ENCODE assay signal across 11 mouse cellular contexts in the genomic region with DNA sequence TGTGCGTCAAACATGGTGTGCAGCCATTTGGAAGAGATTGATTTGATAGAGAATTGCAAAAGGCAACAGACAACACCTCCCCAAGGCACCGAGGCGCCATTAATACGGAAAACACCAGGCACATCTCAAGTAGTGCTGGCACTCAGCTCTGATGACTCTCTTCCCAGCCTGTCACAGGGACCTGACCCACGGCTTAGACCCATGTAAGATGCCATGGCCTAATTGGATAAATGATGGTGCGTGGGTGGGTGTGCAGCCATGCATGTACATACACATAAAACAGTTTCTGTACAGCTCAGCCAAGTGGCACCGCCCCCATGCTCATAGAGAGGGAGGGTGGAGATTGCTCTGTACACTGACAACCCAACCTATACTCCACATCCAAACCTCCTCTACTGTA.
DNase-seq lines count a peak whose midpoint lies in the region; ATAC-seq lines count a peak whose summit lies in the region.
"Had no signal": no experiment of that assay in that cellular context is flagged by ENCODE, and none has a peak within 500 bp of the region (broad histone marks: within the 10 kb centered on the region; RNA-seq: fewer than 3 reads in every experiment).

No protein-coding gene starts in this region.

- H3K36me3 ChIP-seq in forebrain, embryonic 15.5 days, result no peaks in the 10 kb centered on the region
- no peaks in the 10 kb centered on the region for H3K36me3 ChIP-seq in midbrain, embryonic 14.5 days (ENCODE audit: control insufficient read depth, insufficient read depth, low read length)

- no peak overlapping the region for H3K27ac ChIP-seq in forebrain, embryonic 15.5 days (replicated peaks)
- H3K27ac ChIP-seq in midbrain, embryonic 14.5 days (replicated peaks; ENCODE audit: low read depth, low read length), result no peak overlapping the region
- H3K27ac ChIP-seq: heart, adult 2 months; macrophage had no signal

- H3K9me3 ChIP-seq in forebrain, embryonic 15.5 days, result no peaks in the 10 kb centered on the region
- no peaks in the 10 kb centered on the region for H3K9me3 ChIP-seq in midbrain, embryonic 14.5 days (ENCODE audit: control insufficient read depth, low read length)

- 0 out of 2 replicates have a peak overlapping the region, but pooled peaks have one; percentile 15 for H3K9ac ChIP-seq in forebrain, embryonic 15.5 days (replicated peaks)
- H3K9ac ChIP-seq in midbrain, embryonic 14.5 days (replicated peaks; ENCODE audit: low read length), result no peak overlapping the region

- intact Hi-C loops in heart, postnatal 36 days (cut with DNase I), result no loop called here

- H3K4me1 ChIP-seq in forebrain, embryonic 15.5 days, result peaks cover 19% of the 10 kb centered on the region
- peaks cover 16% of the 10 kb centered on the region for H3K4me1 ChIP-seq in midbrain, embryonic 14.5 days (ENCODE audit: control insufficient read depth, insufficient read depth, low read length)

- peak overlapping the region; percentile 9; the same call in 1 of the 2 replicates for H3K4me2 ChIP-seq in forebrain, embryonic 15.5 days (replicated peaks)
- H3K4me2 ChIP-seq in midbrain, embryonic 14.5 days (ENCODE audit: low read length), result no peak overlapping the region

- no peak overlapping the region for H3K4me3 ChIP-seq in forebrain, embryonic 15.5 days
- H3K4me3 ChIP-seq in midbrain, embryonic 14.5 days (replicated peaks; ENCODE audit: low read depth, low read length), result no peak overlapping the region
- H3K4me3 ChIP-seq: erythroblast, embryonic 14.5 days; heart, adult 2 months had no signal

- WGBS in forebrain, embryonic 15.5 days, result 21% methylated on average over 7 of the region's 7 CpGs
- WGBS in midbrain, embryonic 14.5 days, result 41% methylated on average over 7 of the region's 7 CpGs

- H3K27me3 ChIP-seq in forebrain, embryonic 15.5 days, result no peaks in the 10 kb centered on the region
- H3K27me3 ChIP-seq in midbrain, embryonic 14.5 days (ENCODE audit: control insufficient read depth, insufficient read depth, low read length), result no peaks in the 10 kb centered on the region

- peak; percentile 58 to 66 for DNase-seq in B cell, adult 2 months
- DNase-seq in Muller cell, postnatal 12 days (ENCODE audit: inconsistent ontology term), result peak; percentile 89
- DNase-seq in midbrain, embryonic 14.5 days, result peak; percentile 33
- DNase-seq in thymus, postnatal 14 days, result no peak
- DNase-seq in heart, postnatal 36 days, result no peak
- DNase-seq: heart, adult 2 months; kidney, postnatal 25 days had no signal

- ATAC-seq in forebrain, embryonic 15.5 days (replicated peaks), result peak; percentile 57; the same call in 1 of the 2 replicates
- peak; percentile 41; the same call in 1 of the 2 replicates for ATAC-seq in midbrain, embryonic 14.5 days (ENCODE audit: low FRiP score, low TSS enrichment)
- no peak for ATAC-seq in megakaryocyte progenitor cell, adult 5-6 weeks (replicated peaks; ENCODE audit: poor library complexity)

Comparison
In these comparisons a context has a peak if more than half of its experiments do, and no peak if none do; other contexts are left out.
1. DNase-seq: peak in B cell, adult 2 months (2 of 2), Muller cell, postnatal 12 days (single experiment) and midbrain, embryonic 14.5 days (single experiment); none in thymus, postnatal 14 days (single experiment) and heart, postnatal 36 days (0 of 2).